Mouse (Mus musculus): ENCODE data around the gene Rnasek. TPM values are rescaled to one million over a fixed set of nuclear protein-coding genes. Genes with fewer than 3 reads are reported as not detected.
A peak's percentile ranks its signal among the peaks of the same experiment; 100 is the strongest.

The Rnasek gene
- total and polyA plus RNA-seq, 2 experiments from 2014 or later, result 85.4 to 610 TPM

- Histone ChIP-seq H3K4me3 (ENCODE audit: low read length) (no peak overlapping the region), H3K27ac (no peak overlapping the region), H3K4me2 (ENCODE audit: low read depth, low read length) (no peak overlapping the region), H3K36me3 (ENCODE audit: insufficient read depth, low read length) (no peaks in the 10 kb centered on the region), H3K9me3 (ENCODE audit: low read length) (no peaks in the 10 kb centered on the region), H3K27me3 (ENCODE audit: insufficient read depth, low read length) (no peaks in the 10 kb centered on the region), H3K4me1 (ENCODE audit: insufficient read depth, low read length) (0 out of 2 replicates have a peak, but pooled peaks cover 3% of the 10 kb centered on the region), H3K9ac (replicated peaks; ENCODE audit: low read length) (no peak overlapping the region)
- TF ChIP-seq CTCF (IDR thresholded peaks at IDR 0.05; ENCODE audit: low read depth), result no peak
- no peak for ATAC-seq
- no peak for DNase-seq (ENCODE audit: low spot score)
- WGBS, result 80% methylated on average over 5 of the region's 5 CpGs
Observed at GRCm38 (mm10) chr11:70208778-70209388, 30.8 kb downstream of the Rnasek start.

- H3K27ac ChIP-seq, result no peak overlapping the region
- no peaks in the 10 kb centered on the region for H3K9me3 ChIP-seq (ENCODE audit: low read length)
- no peak for ATAC-seq
- H3K4me2 ChIP-seq (ENCODE audit: low read depth, low read length), result no peak overlapping the region
- no peak for DNase-seq (ENCODE audit: low spot score)
- no peak overlapping the region for H3K9ac ChIP-seq (replicated peaks; ENCODE audit: low read length)
- H3K27me3 ChIP-seq (ENCODE audit: insufficient read depth, low read length), result no peaks in the 10 kb centered on the region
- WGBS, result 78% methylated on average over 7 of the region's 7 CpGs
- H3K36me3 ChIP-seq (ENCODE audit: insufficient read depth, low read length), result no peaks in the 10 kb centered on the region
- no peaks in the 10 kb centered on the region for H3K4me1 ChIP-seq (ENCODE audit: insufficient read depth, low read length)
- no peak for TF ChIP-seq CTCF (IDR thresholded peaks at IDR 0.05; ENCODE audit: low read depth)
- H3K4me3 ChIP-seq (ENCODE audit: low read length), result no peak overlapping the region
Observed at GRCm38 (mm10) chr11:70207283-70207682, 32.4 kb downstream of the Rnasek start.

- H3K4me3 ChIP-seq (ENCODE audit: low read length), result no peak overlapping the region
- WGBS, result 55% methylated on average over 2 of the region's 2 CpGs
Observed at GRCm38 (mm10) chr11:70206801-70207200, 32.8 kb downstream of the Rnasek start.

GRCm38 (mm10) chr11:70201691-70202090 is 38.0 kb downstream of the Rnasek start:
- Histone ChIP-seq H3K27ac (no peak overlapping the region), H3K27me3 (ENCODE audit: insufficient read depth, low read length) (no peaks in the 10 kb centered on the region), H3K9ac (replicated peaks; ENCODE audit: low read length) (no peak overlapping the region), H3K36me3 (ENCODE audit: insufficient read depth, low read length) (no peaks in the 10 kb centered on the region), H3K9me3 (ENCODE audit: low read length) (no peaks in the 10 kb centered on the region), H3K4me2 (ENCODE audit: low read depth, low read length) (no peak overlapping the region), H3K4me3 (ENCODE audit: low read length) (no peak overlapping the region), H3K4me1 (ENCODE audit: insufficient read depth, low read length) (0 out of 2 replicates have a peak, but pooled peaks cover 2% of the 10 kb centered on the region)
- 39% methylated on average over 5 of the region's 5 CpGs for WGBS
- ATAC-seq, result no peak
- TF ChIP-seq CTCF (IDR thresholded peaks at IDR 0.05; ENCODE audit: low read depth), result peak; percentile 97
- peak; percentile 93 for DNase-seq (ENCODE audit: low spot score)

More at GRCm38 (mm10) chr11:70206801-70207200, 32.8 kb downstream of the Rnasek start:
- no peaks in the 10 kb centered on the region for H3K9me3 ChIP-seq (ENCODE audit: low read length)
- no peak overlapping the region for H3K27ac ChIP-seq
- no peak for ATAC-seq
- TF ChIP-seq CTCF (IDR thresholded peaks at IDR 0.05; ENCODE audit: low read depth), result no peak
- H3K27me3 ChIP-seq (ENCODE audit: insufficient read depth, low read length), result no peaks in the 10 kb centered on the region
- no peak for DNase-seq (ENCODE audit: low spot score)
- H3K9ac ChIP-seq (replicated peaks; ENCODE audit: low read length), result no peak overlapping the region
- H3K4me1 ChIP-seq (ENCODE audit: insufficient read depth, low read length), result no peaks in the 10 kb centered on the region
- H3K4me2 ChIP-seq (ENCODE audit: low read depth, low read length), result no peak overlapping the region
- H3K36me3 ChIP-seq (ENCODE audit: insufficient read depth, low read length), result no peaks in the 10 kb centered on the region

- no peaks in the 10 kb centered on the region for H3K36me3 ChIP-seq (ENCODE audit: insufficient read depth, low read length)
- no peaks in the 10 kb centered on the region for H3K27me3 ChIP-seq (ENCODE audit: insufficient read depth, low read length)
- no peak overlapping the region for H3K4me3 ChIP-seq (ENCODE audit: low read length)
- H3K9me3 ChIP-seq (ENCODE audit: low read length), result no peaks in the 10 kb centered on the region
- no peak overlapping the region for H3K9ac ChIP-seq (replicated peaks; ENCODE audit: low read length)
- no peak overlapping the region for H3K4me2 ChIP-seq (ENCODE audit: low read depth, low read length)
- no peak for TF ChIP-seq CTCF (IDR thresholded peaks at IDR 0.05; ENCODE audit: low read depth)
- H3K27ac ChIP-seq, result no peak overlapping the region
- ATAC-seq (no peak), DNase-seq (ENCODE audit: low spot score) (no peak)
- 0 out of 2 replicates have a peak, but pooled peaks cover 2% of the 10 kb centered on the region for H3K4me1 ChIP-seq (ENCODE audit: insufficient read depth, low read length)
- WGBS, result 77% methylated on average over 5 of the region's 5 CpGs
Observed at GRCm38 (mm10) chr11:70200036-70200608, 39.5 kb downstream of the Rnasek start.

- no peak for ATAC-seq
- no peak overlapping the region for H3K27ac ChIP-seq
Observed at GRCm38 (mm10) chr11:70199107-70199506, 40.5 kb downstream of the Rnasek start.

GRCm38 (mm10) chr11:70198332-70198731 is 41.3 kb downstream of the Rnasek start:
- no peak overlapping the region for H3K4me2 ChIP-seq (ENCODE audit: low read depth, low read length)
- DNase-seq (ENCODE audit: low spot score) (no peak), ATAC-seq (no peak)
- no peak overlapping the region for H3K27ac ChIP-seq
- no peaks in the 10 kb centered on the region for H3K27me3 ChIP-seq (ENCODE audit: insufficient read depth, low read length)
- 86% methylated on average over 3 of the region's 3 CpGs for WGBS
- 0 out of 2 replicates have a peak, but pooled peaks cover 2% of the 10 kb centered on the region for H3K4me1 ChIP-seq (ENCODE audit: insufficient read depth, low read length)
- no peak overlapping the region for H3K4me3 ChIP-seq (ENCODE audit: low read length)
- H3K9me3 ChIP-seq (ENCODE audit: low read length), result no peaks in the 10 kb centered on the region
- no peak for TF ChIP-seq CTCF (IDR thresholded peaks at IDR 0.05; ENCODE audit: low read depth)
- H3K9ac ChIP-seq (replicated peaks; ENCODE audit: low read length), result no peak overlapping the region
- H3K36me3 ChIP-seq (ENCODE audit: insufficient read depth, low read length), result no peaks in the 10 kb centered on the region

More at GRCm38 (mm10) chr11:70199107-70199506, 40.5 kb downstream of the Rnasek start:
- Histone ChIP-seq H3K9ac (replicated peaks; ENCODE audit: low read length) (no peak overlapping the region), H3K9me3 (ENCODE audit: low read length) (no peaks in the 10 kb centered on the region), H3K4me1 (ENCODE audit: insufficient read depth, low read length) (0 out of 2 replicates have a peak, but pooled peaks cover 2% of the 10 kb centered on the region), H3K4me3 (ENCODE audit: low read length) (no peak overlapping the region), H3K4me2 (ENCODE audit: low read depth, low read length) (no peak overlapping the region), H3K27me3 (ENCODE audit: insufficient read depth, low read length) (no peaks in the 10 kb centered on the region), H3K36me3 (ENCODE audit: insufficient read depth, low read length) (no peaks in the 10 kb centered on the region)
- WGBS, result 83% methylated on average over 8 of the region's 8 CpGs
- TF ChIP-seq CTCF (IDR thresholded peaks at IDR 0.05; ENCODE audit: low read depth), result no peak
- no peak for DNase-seq (ENCODE audit: low spot score)

Measured in hindbrain, postnatal 0 days (tissue).